Mouse (Mus musculus) limb, embryonic 11.5 days (tissue): ENCODE measurements at regions not wholly inside any gene's neighbourhood (a gene's known extent, or its start where the extent isn't known, plus 50 kb on each side); places are given as distances from the start of the nearest gene placed in this dataset.

Source experiments
- ATAC-seq: fragments of 200-750 bp; cut with Nextera tagmentation; 2 replicates; pipeline ENCODE4 v1.8.0; 2017; ENCODE audit warnings: low read depth; ENCODE audit not compliant: insufficient number of reproducible peaks, low FRiP score, low TSS enrichment
- DNase-seq: peaks from one replicate; pipeline ENCODE4 v3.0.0-alpha.2; 2015; ENCODE audit warnings: low spot score
- H3K27ac ChIP-seq: fragments of 300-500 bp; sonication (generic); replicated peaks from 2 replicates; pipeline ENCODE4 v1.5.1; 2014; ENCODE audit warnings: low read depth, mild to moderate bottlenecking, low read length
- H3K27me3 ChIP-seq: fragments of 300-500 bp; sonication (generic); 2 replicates; pipeline ENCODE4 v1.6.1; 2014; ENCODE audit warnings: mild to moderate bottlenecking, low read length, mixed read lengths; ENCODE audit not compliant: control insufficient read depth, insufficient read depth
- H3K36me3 ChIP-seq: fragments of 300-500 bp; sonication (generic); 2 replicates; pipeline ENCODE4 v1.6.1; 2014; ENCODE audit warnings: mild to moderate bottlenecking, low read length, moderate library complexity, mixed read lengths; ENCODE audit not compliant: control insufficient read depth, insufficient read depth
- H3K4me1 ChIP-seq: fragments of 300-500 bp; sonication (generic); 2 replicates; pipeline ENCODE4 v1.6.1; 2014; ENCODE audit warnings: low read length, mixed read lengths; ENCODE audit not compliant: control insufficient read depth, insufficient read depth
- H3K4me2 ChIP-seq: fragments of 300-500 bp; sonication (generic); 2 replicates; pipeline ENCODE4 v1.6.1; 2014; ENCODE audit warnings: low read depth, mild to moderate bottlenecking, moderate library complexity; ENCODE audit not compliant: severe bottlenecking
- H3K4me3 ChIP-seq: fragments of 300-500 bp; sonication (generic); 2 replicates; pipeline ENCODE4 v1.5.1; 2014; ENCODE audit warnings: low read depth, low read length
- H3K9ac ChIP-seq: fragments of 300-500 bp; sonication (generic); 2 replicates; pipeline ENCODE4 v1.6.1; 2014; ENCODE audit warnings: mild to moderate bottlenecking, low read length
- H3K9me3 ChIP-seq: fragments of 300-500 bp; sonication (generic); 2 replicates; pipeline ENCODE4 v1.6.1; 2016; ENCODE audit warnings: low read length; ENCODE audit not compliant: control insufficient read depth
- WGBS: fragments of 180-500 bp; shearing (Covaris S2); extraction: QIAGEN DNeasy Blood & Tissue Kit; methylation state at CpG from one replicate; pipeline ENCODE4 v1.1.7; 2014; 5-methylcytosine and 5-hydroxymethylcytosine counted together

DNA sequence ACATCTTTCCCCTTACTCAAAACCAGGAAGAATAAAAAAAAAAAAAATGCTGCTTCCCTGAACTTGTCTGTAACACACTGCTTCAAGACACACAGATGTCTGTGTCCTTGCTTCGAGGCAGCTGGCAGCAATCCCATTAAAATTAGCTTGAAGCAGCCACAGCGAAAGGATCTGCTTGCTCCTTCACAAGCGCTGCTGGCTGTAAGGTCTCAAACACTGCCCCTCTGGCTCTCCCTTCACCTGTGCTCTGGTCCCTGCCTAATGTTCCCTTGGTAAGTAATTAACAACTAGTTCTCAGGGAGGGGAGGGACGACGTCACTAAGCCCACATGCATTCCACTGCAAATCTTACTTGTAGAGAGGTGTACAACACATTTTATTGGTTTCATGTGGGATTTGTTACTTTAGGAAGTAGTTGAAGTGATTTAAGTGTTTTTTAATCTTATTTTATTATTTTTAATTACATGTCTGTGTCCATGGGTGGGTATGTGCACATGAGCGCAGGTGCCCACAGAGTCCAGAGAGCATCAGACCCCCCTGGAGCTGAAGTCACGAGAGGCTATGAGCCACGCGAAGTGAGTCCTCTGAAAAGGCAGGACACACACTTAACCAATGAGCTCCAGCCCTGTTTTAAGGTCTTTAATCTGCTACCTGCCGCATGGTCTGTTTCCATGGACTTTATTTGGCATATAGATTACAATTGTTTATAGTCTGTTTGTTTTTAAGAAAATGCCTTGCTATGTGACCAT lies 61.1 kb upstream of the Cers6 start:
- no peaks in the 10 kb centered on the region for H3K27me3 ChIP-seq
- no peak overlapping the region for H3K27ac ChIP-seq
- peaks cover 5% of the 10 kb centered on the region for H3K4me1 ChIP-seq
- no peak overlapping the region for H3K4me3 ChIP-seq
- no peaks in the 10 kb centered on the region for H3K9me3 ChIP-seq
- 0 out of 2 replicates have a peak, but pooled peaks have one; percentile 62 for ATAC-seq
- 45% methylated on average over 10 of the region's 10 CpGs for WGBS
- no peaks in the 10 kb centered on the region for H3K36me3 ChIP-seq
- H3K4me2 ChIP-seq: no peak overlapping the region
- H3K9ac ChIP-seq: no peak overlapping the region
- DNase-seq: peak; percentile 56

- no peaks in the 10 kb centered on the region for H3K9me3 ChIP-seq
- no peak for DNase-seq
- no peak overlapping the region for H3K9ac ChIP-seq
- H3K27ac ChIP-seq: no peak overlapping the region
- no peaks in the 10 kb centered on the region for H3K27me3 ChIP-seq
- H3K4me1 ChIP-seq: peaks cover 5% of the 10 kb centered on the region
- no peak overlapping the region for H3K4me2 ChIP-seq
- no peak for ATAC-seq
- H3K36me3 ChIP-seq: no peaks in the 10 kb centered on the region
- H3K4me3 ChIP-seq: no peak overlapping the region
- WGBS: 85% methylated on average over 6 of the region's 6 CpGs
Measured at GRCm38 (mm10) chr2:68804117-68804516, 57.1 kb upstream of the Cers6 start.

- no peaks in the 10 kb centered on the region for H3K9me3 ChIP-seq
- no peaks in the 10 kb centered on the region for H3K4me1 ChIP-seq
- no peak overlapping the region for H3K4me2 ChIP-seq
- no peak overlapping the region for H3K4me3 ChIP-seq
- no peak for DNase-seq
- no peak overlapping the region for H3K27ac ChIP-seq
- ATAC-seq: no peak
- no peak overlapping the region for H3K9ac ChIP-seq
- no peaks in the 10 kb centered on the region for H3K36me3 ChIP-seq
- no peaks in the 10 kb centered on the region for H3K27me3 ChIP-seq
- WGBS: 47% methylated on average over 3 of the region's 3 CpGs
Measured at GRCm38 (mm10) chr2:68805866-68806265, 55.4 kb upstream of the Cers6 start.

DNA sequence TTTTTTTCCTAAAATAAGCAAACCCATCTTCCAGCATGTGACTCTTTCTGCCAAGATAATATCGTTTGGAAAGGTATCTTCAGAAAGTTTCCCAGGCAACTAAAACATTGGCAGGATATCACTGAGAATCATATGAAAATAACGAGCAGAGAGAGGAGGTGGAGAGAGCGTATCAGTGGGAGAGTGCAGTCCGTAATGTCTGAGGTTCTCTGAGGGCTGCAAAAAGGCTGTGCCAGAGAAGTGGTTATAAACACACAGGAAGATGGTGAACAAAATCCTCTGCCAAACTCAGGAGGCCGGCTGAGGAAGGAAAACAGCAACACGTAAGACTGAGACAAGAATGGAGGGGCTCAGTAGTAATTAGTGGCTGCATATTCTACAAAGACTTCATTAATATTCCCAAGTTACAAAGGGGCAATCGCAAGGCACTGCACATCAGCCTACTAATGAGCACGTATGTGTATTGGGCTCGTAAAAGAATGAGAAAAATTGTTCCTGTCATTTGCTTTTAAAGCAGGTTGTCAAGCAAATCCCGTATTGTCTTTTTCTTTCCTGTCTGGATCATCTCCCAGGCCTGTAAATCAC lies 54.8 kb upstream of the Cers6 start:
- Histone ChIP-seq H3K9me3 (no peaks in the 10 kb centered on the region), H3K4me3 (no peak overlapping the region), H3K4me1 (no peaks in the 10 kb centered on the region), H3K36me3 (no peaks in the 10 kb centered on the region), H3K27ac (no peak overlapping the region), H3K9ac (no peak overlapping the region), H3K27me3 (no peaks in the 10 kb centered on the region), H3K4me2 (no peak overlapping the region)
- 62% methylated on average over 10 of the region's 10 CpGs for WGBS
- DNase-seq: no peak
- no peak for ATAC-seq
